Mouse (Mus musculus) MEL (cell line): ENCODE data around the gene Nampt.

Experiments
- CHD2 ChIP-seq: IDR thresholded peaks from 2 replicates; pipeline ENCODE4 v1.6.1; 2011; ENCODE audit warnings: low read length, improper control_type of control experiment
- CTCF ChIP-seq, 3 experiments: IDR thresholded peaks in 2 of 3; conservative IDR thresholded peaks in 1 of 3; 2 replicates each; pipeline ENCODE4 v1.5.1; 2011 to 2012; ENCODE audit warnings: low read length in 3 of 3, low read depth in 2 of 3, mild to moderate bottlenecking in 2 of 3, improper control_type of control experiment in 1 of 3, inconsistent platforms in 1 of 3, mixed read lengths in 1 of 3, moderate library complexity in 1 of 3; ENCODE audit not compliant: control insufficient read depth in 1 of 3, insufficient read depth in 1 of 3, poor library complexity in 1 of 3, severe bottlenecking in 1 of 3
- ETS1 ChIP-seq: IDR thresholded peaks from 2 replicates; pipeline ENCODE4 v1.6.1; 2012; ENCODE audit warnings: low read depth, mild to moderate bottlenecking, inconsistent platforms, low read length, improper control_type of control experiment, moderate library complexity
- GATA1 ChIP-seq: IDR thresholded peaks from 2 replicates; pipeline ENCODE4 v1.6.1; 2011; ENCODE audit warnings: low read depth, low read length, improper control_type of control experiment
- HCFC1 ChIP-seq: IDR thresholded peaks from 2 replicates; pipeline ENCODE4 v1.6.1; 2012; ENCODE audit warnings: low read depth, mild to moderate bottlenecking, inconsistent platforms, low read length, improper control_type of control experiment, moderate library complexity
- JUND ChIP-seq: IDR thresholded peaks from 2 replicates; pipeline ENCODE4 v1.6.1; 2011; ENCODE audit warnings: low read depth, mild to moderate bottlenecking, improper control_type of control experiment, low read length
- MAFK ChIP-seq: IDR thresholded peaks from 2 replicates; pipeline ENCODE4 v1.6.1; 2011; ENCODE audit warnings: low read depth, mild to moderate bottlenecking, low read length, improper control_type of control experiment, borderline replicate concordance
- MAZ ChIP-seq: IDR thresholded peaks from 2 replicates; pipeline ENCODE4 v1.6.1; 2012; ENCODE audit warnings: low read depth, mild to moderate bottlenecking, inconsistent platforms, low read length, improper control_type of control experiment
- MEF2A ChIP-seq: IDR thresholded peaks from 2 replicates; pipeline ENCODE4 v1.6.1; 2014; ENCODE audit warnings: low read depth, mild to moderate bottlenecking, inconsistent platforms, low read length, improper control_type of control experiment; ENCODE audit not compliant: poor library complexity, insufficient replicate concordance, severe bottlenecking; ENCODE audit errors: extremely low read depth
- POLR2A ChIP-seq, 2 experiments: IDR thresholded peaks; 2 replicates each; pipeline ENCODE4 v1.6.1; 2011 to 2012; ENCODE audit warnings: low read length in 2 of 2, mild to moderate bottlenecking in 2 of 2, control low read depth in 1 of 2, improper control_type of control experiment in 1 of 2, low read depth in 1 of 2, moderate library complexity in 1 of 2; ENCODE audit not compliant: control insufficient read depth in 1 of 2, insufficient read depth in 1 of 2, poor library complexity in 1 of 2
- RCOR1 ChIP-seq: IDR thresholded peaks from 2 replicates; pipeline ENCODE4 v1.6.1; 2012; ENCODE audit warnings: low read depth, mild to moderate bottlenecking, inconsistent platforms, low read length, improper control_type of control experiment
- ZC3H11A ChIP-seq: IDR thresholded peaks from 2 replicates; pipeline ENCODE4 v1.6.1; 2012; ENCODE audit warnings: low read depth, mild to moderate bottlenecking, inconsistent platforms, low read length, improper control_type of control experiment

DNA sequence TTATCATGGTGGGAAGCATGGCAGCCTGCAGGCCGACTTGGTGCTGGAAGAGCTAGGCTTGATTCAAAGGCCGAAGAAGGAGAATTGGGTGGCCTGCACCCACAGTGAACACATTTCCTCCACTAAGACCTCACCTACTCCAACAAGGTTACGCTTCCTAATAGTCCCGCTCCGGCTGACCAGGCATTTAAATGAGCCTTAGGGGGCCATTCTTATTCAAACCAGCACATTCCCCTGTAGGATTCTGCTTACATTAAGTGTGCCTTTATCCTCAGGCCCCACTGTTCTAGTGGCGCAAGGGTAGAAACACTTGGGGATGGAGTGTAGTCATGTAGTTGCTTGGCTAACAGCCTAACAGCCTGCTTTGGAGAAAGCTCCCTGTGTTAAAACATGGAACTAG, 5.2 kb downstream of the Nampt start:
- TF ChIP-seq POLR2A (IDR thresholded peaks at IDR 0.05; ENCODE audit: control insufficient read depth in 1 of 2, insufficient read depth in 1 of 2, low read depth in 1 of 2, low read length in 2 of 2, poor library complexity in 1 of 2) (no peak), CTCF (IDR thresholded peaks at IDR 0.05 in 2 of 3, conservative IDR thresholded peaks at IDR 0.05 in 1 of 3; ENCODE audit: control insufficient read depth in 1 of 3, insufficient read depth in 1 of 3, low read depth in 2 of 3, low read length in 3 of 3, poor library complexity in 1 of 3, severe bottlenecking in 1 of 3) (no peak), MEF2A (no peak), CHD2 (no peak), MAFK (no peak), JUND (no peak), GATA1 (no peak), ETS1 (no peak), HCFC1 (no peak), MAZ (no peak), RCOR1 (no peak), ZC3H11A (no peak)
